Mouse (Mus musculus) cerebellum, adult 2 months (tissue): ENCODE results near the gene Gpr183. TPM values are rescaled to one million over a fixed set of nuclear protein-coding genes. Genes with fewer than 3 reads are reported as not detected.

ENCODE experiments used
- DNase-seq, 2 experiments: peaks; one replicate each; pipeline ENCODE4 v3.0.0; 2021
- H3K27ac ChIP-seq: fragments of 200-500 bp; 2 replicates; pipeline ENCODE4 v1.5.1; 2012; ENCODE audit warnings: low read length, control low read depth, inconsistent platforms; ENCODE audit not compliant: insufficient read depth
- H3K27me3 ChIP-seq: fragments of 200-500 bp; 2 replicates; pipeline ENCODE4 v1.6.1; 2012; ENCODE audit warnings: inconsistent platforms, mild to moderate bottlenecking, low read length, moderate library complexity; ENCODE audit not compliant: control insufficient read depth, insufficient read depth
- H3K4me1 ChIP-seq: fragments of 200-500 bp; 2 replicates; pipeline ENCODE4 v1.6.1; 2011; ENCODE audit warnings: low read length; ENCODE audit not compliant: control insufficient read depth, insufficient read depth
- H3K4me3 ChIP-seq: fragments of 200-500 bp; replicated peaks from 2 replicates; pipeline ENCODE3; 2011; ENCODE audit warnings: mild to moderate bottlenecking, low read depth, low read length, control low read depth; ENCODE audit not compliant: insufficient read depth
- CTCF ChIP-seq: fragments of 200-500 bp; IDR thresholded peaks from 2 replicates; pipeline ENCODE4 v1.5.1; 2011; ENCODE audit warnings: low read depth, mild to moderate bottlenecking, control low read depth, low read length, moderate library complexity, borderline replicate concordance; ENCODE audit not compliant: insufficient read depth
- POLR2A ChIP-seq: fragments of 200-500 bp; IDR thresholded peaks from 2 replicates; pipeline ENCODE4 v1.6.1; 2011; ENCODE audit warnings: low read length, control low read depth, borderline replicate concordance; ENCODE audit not compliant: insufficient read depth
- WGBS: fragments of 180-500 bp; shearing (Covaris S2); methylation state at CpG from one replicate; pipeline ENCODE4 v1.1.7; 2018; 5-methylcytosine and 5-hydroxymethylcytosine counted together
- polyA plus RNA-seq: library from polyadenylated mRNA; depleted of rRNA; stranded (reverse); fragments of >200 nt; gene quantifications from 2 replicates; pipeline ENCODE4 v1.2.3, GENCODE M21; 2012

The Gpr183 gene
- polyA plus RNA-seq, 1 experiment, result 0.33 TPM

GRCm38 (mm10) chr14:121932180-121932579, 32.8 kb downstream of the Gpr183 start:
- no peaks in the 10 kb centered on the region for H3K27me3 ChIP-seq
- no peak overlapping the region for H3K4me3 ChIP-seq
- no peak overlapping the region for H3K27ac ChIP-seq
- no peaks in the 10 kb centered on the region for H3K4me1 ChIP-seq
- TF ChIP-seq CTCF, result no peak
- no peak for TF ChIP-seq POLR2A
- DNase-seq, result no peak
- WGBS, result 72% methylated on average over 4 of the region's 4 CpGs

GRCm38 (mm10) chr14:121931594-121931993, 33.4 kb downstream of the Gpr183 start:
- no peak for TF ChIP-seq POLR2A
- TF ChIP-seq CTCF, result no peak

GRCm38 (mm10) chr14:121930731-121931383, 34.1 kb downstream of the Gpr183 start:
- no peak overlapping the region for H3K27ac ChIP-seq
- TF ChIP-seq CTCF, result no peak
- no peak for DNase-seq
- H3K4me3 ChIP-seq, result no peak overlapping the region
- no peaks in the 10 kb centered on the region for H3K4me1 ChIP-seq
- WGBS, result 81% methylated on average over 7 of the region's 7 CpGs
- no peaks in the 10 kb centered on the region for H3K27me3 ChIP-seq

More at GRCm38 (mm10) chr14:121931594-121931993, 33.4 kb downstream of the Gpr183 start:
- no peak overlapping the region for H3K4me3 ChIP-seq
- H3K27me3 ChIP-seq, result no peaks in the 10 kb centered on the region
- no peaks in the 10 kb centered on the region for H3K4me1 ChIP-seq
- DNase-seq, result no peak
- WGBS, result 96% methylated on average over 3 of the region's 3 CpGs
- no peak overlapping the region for H3K27ac ChIP-seq

GRCm38 (mm10) chr14:121929243-121929951, 35.6 kb downstream of the Gpr183 start:
- TF ChIP-seq POLR2A (no peak), CTCF (no peak)
- Histone ChIP-seq H3K27ac (no peak overlapping the region), H3K4me3 (no peak overlapping the region), H3K27me3 (no peaks in the 10 kb centered on the region), H3K4me1 (peaks cover 4% of the 10 kb centered on the region)
- DNase-seq, result no peak
- 90% methylated on average over 12 of the region's 12 CpGs for WGBS

GRCm38 (mm10) chr14:121928375-121929137, 36.4 kb downstream of the Gpr183 start:
- WGBS, result 68% methylated on average over 8 of the region's 8 CpGs
- Histone ChIP-seq H3K4me3 (no peak overlapping the region), H3K27ac (no peak overlapping the region), H3K4me1 (peaks cover 4% of the 10 kb centered on the region), H3K27me3 (no peaks in the 10 kb centered on the region)
- no peak for TF ChIP-seq POLR2A
- peak; percentile 29 for TF ChIP-seq CTCF
- peak; percentile 30 to 46 for DNase-seq

- no peak for TF ChIP-seq CTCF
- TF ChIP-seq POLR2A, result no peak
- H3K4me3 ChIP-seq, result no peak overlapping the region
- H3K4me1 ChIP-seq, result peaks cover 7% of the 10 kb centered on the region
- no peaks in the 10 kb centered on the region for H3K27me3 ChIP-seq
- 91% methylated on average over 8 of the region's 8 CpGs for WGBS
- no peak overlapping the region for H3K27ac ChIP-seq
- DNase-seq, result no peak
These were observed 37.5 kb downstream of the Gpr183 start for GRCm38 (mm10) chr14:121927451-121927850.

- no peak for DNase-seq
- 76% methylated on average over 6 of the region's 6 CpGs for WGBS
- TF ChIP-seq POLR2A, result no peak
- no peak for TF ChIP-seq CTCF
- Histone ChIP-seq H3K27ac (no peak overlapping the region), H3K4me1 (peaks cover 7% of the 10 kb centered on the region), H3K27me3 (no peaks in the 10 kb centered on the region), H3K4me3 (no peak overlapping the region)
These were observed 38.1 kb downstream of the Gpr183 start for GRCm38 (mm10) chr14:121926901-121927300.

GRCm38 (mm10) chr14:121924876-121925275, 40.1 kb downstream of the Gpr183 start:
- Histone ChIP-seq H3K4me3 (no peak overlapping the region), H3K27ac (no peak overlapping the region), H3K4me1 (peaks cover 10% of the 10 kb centered on the region), H3K27me3 (no peaks in the 10 kb centered on the region)
- no peak for DNase-seq
- WGBS, result 62% methylated on average over 6 of the region's 6 CpGs
- TF ChIP-seq CTCF (no peak), POLR2A (no peak)
